Comparison of ENCODE assay signal across 8 mouse cellular contexts in the genomic region with DNA sequence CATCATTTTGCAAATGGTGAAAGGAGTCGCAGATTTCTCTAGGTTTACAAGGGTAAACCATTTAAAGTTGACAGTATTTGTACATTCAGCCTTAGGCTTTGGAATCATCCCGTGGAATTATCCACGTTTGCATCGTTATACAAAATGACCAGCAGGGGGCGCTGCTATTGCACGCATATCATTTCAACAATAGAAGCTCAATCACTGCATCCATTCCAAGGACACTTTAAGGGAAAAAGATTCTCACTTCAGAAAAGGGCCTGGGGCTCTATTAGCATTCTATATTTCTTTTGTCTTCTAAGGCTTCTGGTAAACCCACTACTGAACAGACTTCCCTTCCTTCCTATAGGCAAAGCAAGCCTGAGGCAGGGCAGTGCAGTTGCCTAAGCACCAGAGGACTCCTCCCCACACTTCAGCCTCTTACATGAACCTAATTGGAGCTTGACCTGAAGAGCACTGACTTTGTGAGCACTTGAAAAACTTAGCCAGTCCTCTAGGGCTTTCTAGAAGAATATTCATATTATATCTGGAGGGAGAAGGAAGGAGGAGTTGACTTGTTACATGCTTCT.
A peak's percentile ranks its signal among the peaks of the same experiment; 100 is the strongest.
DNase-seq lines count a peak whose midpoint lies in the region; ATAC-seq and TF ChIP-seq lines count a peak whose summit lies in the region.

No protein-coding gene starts in this region.

- ATAC-seq in lung, embryonic 14.5 days (ENCODE audit: insufficient read depth) = peak; percentile 14; the same call in 1 of the 2 replicates

- peak; percentile 1 for DNase-seq in 3134 (ENCODE audit: extremely low read depth, insufficient read length, low spot score)
- peak; percentile 63 to 79 for DNase-seq in cerebellum, adult 18-20 months
- peak; percentile 65 for DNase-seq in forelimb bud, embryonic 11.5 days (ENCODE audit: low read depth, low spot score)
- DNase-seq in kidney, postnatal 25 days = peak; percentile 41 to 65
- DNase-seq in lung, embryonic 14.5 days = peak; percentile 89
- DNase-seq in retina, postnatal 1 day = peak; percentile 82
- no peak for DNase-seq in spleen, adult 12 weeks (ENCODE audit: low spot score)

- H3K27me3 ChIP-seq in E14TG2a.4 (ENCODE audit: insufficient read depth, low read length) = no peaks in the 10 kb centered on the region
- no peaks in the 10 kb centered on the region for H3K27me3 ChIP-seq in lung, embryonic 14.5 days (ENCODE audit: insufficient read depth, low read length)

- no peak overlapping the region for H3K9ac ChIP-seq in lung, embryonic 14.5 days

- no peaks in the 10 kb centered on the region for H3K4me1 ChIP-seq in E14TG2a.4 (replicated peaks; ENCODE audit: low read depth, low read length)
- no peaks in the 10 kb centered on the region for H3K4me1 ChIP-seq in lung, embryonic 14.5 days (ENCODE audit: insufficient read depth)

- no peaks in the 10 kb centered on the region for H3K36me3 ChIP-seq in E14TG2a.4 (ENCODE audit: insufficient read depth, low read length)
- H3K36me3 ChIP-seq in lung, embryonic 14.5 days (ENCODE audit: insufficient read depth) = no peaks in the 10 kb centered on the region

- TF ChIP-seq CTCF in E14TG2a.4 (conservative IDR thresholded peaks at IDR 0.05; ENCODE audit: low read length) = peak; percentile 77
- TF ChIP-seq CTCF in lung, embryonic 14.5 days (IDR thresholded peaks at IDR 0.05; ENCODE audit: low read depth) = peak; percentile 89

- H3K4me3 ChIP-seq in E14TG2a.4 (replicated peaks; ENCODE audit: low read length) = no peak overlapping the region
- no peak overlapping the region for H3K4me3 ChIP-seq in lung, embryonic 14.5 days (ENCODE audit: low read depth, low read length)

- no peaks in the 10 kb centered on the region for H3K9me3 ChIP-seq in E14TG2a.4 (ENCODE audit: low read length)
- no peaks in the 10 kb centered on the region for H3K9me3 ChIP-seq in lung, embryonic 14.5 days (ENCODE audit: low read depth, low read length)

- WGBS in lung, embryonic 14.5 days = 2% methylated on average over 6 of the region's 6 CpGs

- H3K4me2 ChIP-seq in lung, embryonic 14.5 days = no peak overlapping the region

- no peak overlapping the region for H3K27ac ChIP-seq in lung, embryonic 14.5 days (ENCODE audit: low read depth)
